Mouse (Mus musculus): Measurements from ENCODE around the gene Enpp3.

The Enpp3 gene

GRCm38 (mm10) chr10:24758326-24758915 is 84.2 kb downstream of the Enpp3 start:
- no peak for DNase-seq

GRCm38 (mm10) chr10:24754874-24755540 is 87.6 kb downstream of the Enpp3 start:
- DNase-seq = no peak

- no peak for DNase-seq
Measured at GRCm38 (mm10) chr10:24754251-24754835, 88.3 kb downstream of the Enpp3 start.

DNA sequence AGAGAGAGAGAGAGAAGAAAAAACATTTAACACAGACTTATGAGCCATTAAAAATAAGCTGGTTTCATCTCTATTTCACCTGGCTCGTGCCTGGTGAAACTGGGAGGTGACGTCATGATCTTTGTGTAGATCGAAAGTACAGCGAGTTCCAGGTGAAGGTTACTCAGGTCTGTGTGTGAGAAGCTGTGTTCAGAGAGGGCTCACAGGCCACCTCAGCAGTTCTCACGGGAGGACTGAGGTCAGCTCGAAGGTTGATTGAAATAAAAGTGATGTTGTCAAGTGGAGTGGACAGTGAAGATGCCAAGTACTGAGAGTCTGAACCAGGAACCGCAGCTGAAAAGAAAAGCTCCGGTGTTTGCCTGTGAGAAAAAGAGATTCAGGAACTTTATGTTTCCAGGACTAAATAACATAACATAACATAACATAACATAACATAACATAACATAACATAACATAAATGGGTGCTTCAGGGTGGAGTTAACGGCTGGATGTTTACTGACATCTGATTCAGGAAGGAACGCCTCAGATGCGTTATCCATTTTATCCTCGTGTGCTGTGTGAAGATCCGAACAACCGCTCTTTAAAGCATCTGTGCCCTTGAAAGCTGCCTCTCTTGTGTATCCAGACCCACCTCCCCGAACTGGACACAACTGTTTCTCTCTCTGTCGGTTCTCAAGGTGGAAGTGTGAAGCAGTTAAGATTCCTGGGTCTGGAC is 88.9 kb downstream of the Enpp3 start:
- DNase-seq = no peak

- DNase-seq = no peak
Measured at GRCm38 (mm10) chr10:24742950-24743487, 99.6 kb downstream of the Enpp3 start.

GRCm38 (mm10) chr10:24741229-24742198 is 101.1 kb downstream of the Enpp3 start:
- DNase-seq = no peak

DNA sequence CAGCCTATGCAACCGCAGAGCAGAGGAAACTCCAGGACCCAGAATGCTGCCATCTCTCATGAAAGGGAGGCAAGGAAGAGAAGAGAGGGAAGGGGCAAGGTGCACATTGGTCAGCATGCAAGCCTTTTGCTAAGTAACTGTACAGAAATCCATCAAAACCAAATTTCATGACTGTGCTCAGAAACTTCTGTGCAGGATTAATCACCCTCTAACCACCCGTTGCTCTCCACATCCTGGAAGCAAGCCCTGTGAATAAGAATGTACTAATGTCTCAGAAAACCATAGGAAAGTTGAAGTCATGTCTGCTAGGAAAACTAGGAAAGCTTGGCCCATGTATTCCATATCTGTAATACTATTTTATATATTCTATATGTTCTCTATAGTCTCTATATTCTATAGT is 103.5 kb downstream of the Enpp3 start:
- DNase-seq = no peak

GRCm38 (mm10) chr10:24738456-24738855 is 104.2 kb downstream of the Enpp3 start:
- DNase-seq = no peak

- no peak for DNase-seq
Measured at GRCm38 (mm10) chr10:24735027-24735777, 107.4 kb downstream of the Enpp3 start.

DNA sequence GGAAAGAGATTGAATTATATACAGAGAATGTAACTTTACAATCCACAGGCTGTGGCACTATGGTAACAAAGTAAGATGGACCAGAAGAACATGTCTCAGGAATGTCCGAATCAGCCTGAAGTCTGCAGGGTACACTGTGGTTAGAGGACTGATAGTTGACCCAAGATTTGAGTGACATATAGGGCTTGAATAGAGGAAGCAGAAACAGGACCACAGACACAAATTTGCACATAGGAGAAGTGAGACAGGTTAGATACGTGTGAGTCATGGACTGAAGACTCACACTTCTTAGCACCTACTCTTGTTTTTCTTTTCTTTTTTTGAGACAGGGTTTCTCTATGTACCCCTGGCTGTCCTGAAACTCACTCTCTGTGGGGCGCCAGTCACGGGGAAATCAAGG is 115.1 kb downstream of the Enpp3 start:
- no peak for DNase-seq

GRCm38 (mm10) chr10:24725197-24725596 is 117.4 kb downstream of the Enpp3 start:
- DNase-seq = no peak

All from cerebellum, adult 11 months (tissue).